Mouse (Mus musculus) embryo, embryonic 11.5 days (tissue): Measurements from ENCODE around the gene Ncf2.

ENCODE experiments used
- DNase-seq: peaks from one replicate; pipeline ENCODE4 v3.0.0-alpha.2; 2012; ENCODE audit warnings: low read depth, low spot score

Gene Ncf2

DNA sequence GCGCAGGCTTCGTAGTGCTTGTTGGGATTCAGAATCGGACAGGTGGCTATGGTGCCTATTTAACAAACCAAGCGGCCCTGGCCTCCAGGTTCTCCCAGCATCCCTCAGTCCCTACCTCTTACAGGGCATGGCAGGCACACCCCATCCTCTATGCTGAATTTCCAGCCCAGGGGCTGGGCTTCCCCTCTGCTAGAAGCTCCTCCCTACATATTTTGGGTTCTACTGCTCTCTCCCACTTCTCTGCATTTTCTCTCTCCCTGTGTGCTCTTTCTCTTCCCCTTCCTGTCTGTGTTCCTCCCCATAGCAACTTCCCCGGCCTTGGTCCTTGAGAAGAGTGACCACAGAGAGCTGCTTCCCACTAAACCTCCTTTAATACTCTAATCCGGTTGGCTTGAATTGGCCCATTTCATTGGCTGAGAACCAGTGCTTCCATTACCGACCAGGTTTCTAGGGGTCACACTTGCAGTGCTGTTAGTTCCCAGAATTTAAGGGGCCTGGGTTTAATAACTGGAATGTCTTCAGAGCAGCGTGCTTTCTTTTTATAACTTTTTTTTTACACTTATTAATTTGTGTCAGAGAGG lies 3.2 kb upstream of the Ncf2 start:
- DNase-seq, result no peak

DNA sequence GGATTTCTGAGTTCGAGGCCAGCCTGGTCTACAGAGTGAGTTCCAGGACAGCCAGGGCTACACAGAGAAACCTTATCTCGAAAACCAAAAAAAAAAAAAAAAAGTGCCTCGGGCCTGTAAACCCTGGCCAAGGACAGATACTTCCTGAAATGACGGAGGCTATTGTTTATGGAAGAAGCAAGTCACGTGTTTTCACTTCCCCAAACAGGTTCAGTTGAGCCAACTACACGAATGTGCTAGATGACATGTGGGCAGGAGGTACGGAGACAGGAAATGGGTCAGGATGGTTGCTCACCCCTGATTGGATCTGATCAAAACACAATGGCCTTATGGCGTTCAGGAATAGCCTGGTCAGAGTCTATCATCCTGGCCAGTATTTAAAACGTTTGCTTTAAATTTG lies 1.9 kb upstream of the Ncf2 start:
- no peak for DNase-seq

DNA sequence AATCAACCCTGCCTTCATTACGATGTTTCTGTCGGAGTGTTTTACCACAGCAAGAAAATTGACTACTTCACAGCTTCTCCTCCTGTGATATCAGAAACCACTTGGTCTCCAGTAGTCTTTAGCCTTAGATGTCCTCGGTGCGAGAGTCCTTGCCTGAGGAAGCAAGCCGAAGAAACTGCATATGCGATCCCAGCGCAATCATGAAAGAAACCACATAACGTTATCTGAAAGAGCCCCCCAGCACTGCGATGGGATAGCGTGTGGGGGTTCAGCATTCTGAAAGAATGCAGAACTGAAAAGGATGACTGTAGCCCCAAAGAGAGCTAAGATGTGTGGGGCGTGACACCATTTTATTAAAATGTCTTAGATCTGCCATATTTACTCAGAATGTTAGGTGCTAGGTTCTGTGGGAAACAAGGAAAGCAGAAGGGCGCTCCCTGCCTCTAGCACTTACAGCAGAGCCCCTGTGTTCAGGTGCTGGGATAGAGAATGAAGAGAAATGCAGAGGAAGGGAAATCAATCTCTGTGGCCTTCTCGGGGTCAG lies 711 bp downstream of the Ncf2 start:
- no peak for DNase-seq

DNA sequence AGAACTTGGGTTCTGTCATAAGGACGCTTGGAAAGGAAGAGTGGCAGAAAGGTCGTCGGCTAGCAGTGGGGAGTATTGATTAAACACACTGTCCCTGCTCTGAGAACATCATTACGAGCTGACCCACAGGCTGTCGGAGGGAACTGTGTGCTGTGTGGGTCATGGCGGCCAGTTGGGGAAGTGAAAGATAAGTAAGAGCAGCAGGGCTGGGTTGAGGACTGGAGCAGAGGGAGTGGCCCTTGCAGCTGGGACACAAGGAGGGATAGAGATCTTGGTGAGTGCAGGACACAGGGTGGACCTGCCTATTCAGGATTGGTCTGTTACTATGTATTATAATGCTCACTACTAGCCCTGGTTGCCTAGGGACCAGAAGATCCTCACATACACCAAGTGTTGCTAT lies 4.9 kb downstream of the Ncf2 start:
- DNase-seq, result no peak

DNA sequence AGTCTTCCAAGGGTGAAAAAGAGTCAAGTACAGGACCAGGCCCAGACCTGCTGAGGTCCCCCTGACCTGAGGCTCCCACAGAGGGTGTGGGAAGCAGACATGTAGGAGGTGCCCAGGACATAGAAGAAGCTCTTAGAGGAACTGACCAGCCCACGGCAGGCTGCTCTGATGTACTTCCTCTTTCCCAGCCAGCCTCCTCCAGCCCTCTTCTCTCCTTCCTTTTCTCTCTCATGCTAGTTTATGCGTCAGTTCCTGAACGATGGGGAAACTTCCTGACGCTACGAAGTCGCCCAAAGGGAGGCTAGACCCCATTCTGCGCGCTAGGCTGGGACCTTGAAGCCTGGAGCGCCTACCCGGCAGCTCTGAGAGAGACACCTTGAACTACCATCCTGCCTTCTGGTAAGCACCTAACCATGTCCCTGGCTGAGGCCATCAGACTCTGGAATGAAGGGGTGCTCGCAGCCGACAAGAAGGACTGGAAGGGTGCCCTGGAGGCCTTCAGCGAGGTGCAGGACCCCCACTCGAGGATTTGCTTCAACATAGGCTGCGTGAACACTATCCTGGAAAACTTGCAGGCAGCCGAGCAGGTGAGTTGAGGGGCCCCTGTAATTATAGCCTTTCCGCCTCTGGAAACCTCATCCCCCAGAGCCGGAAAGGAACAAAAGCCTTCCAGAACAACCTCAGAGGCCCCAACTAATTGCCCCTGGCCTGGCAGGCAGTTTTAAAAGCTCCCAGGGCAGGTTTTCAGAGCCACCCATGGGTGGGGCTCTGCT lies 7.8 kb downstream of the Ncf2 start:
- DNase-seq, result no peak

- no peak for DNase-seq
Measured at GRCm38 (mm10) chr1:152808392-152808680, 8.3 kb downstream of the Ncf2 start.

DNA sequence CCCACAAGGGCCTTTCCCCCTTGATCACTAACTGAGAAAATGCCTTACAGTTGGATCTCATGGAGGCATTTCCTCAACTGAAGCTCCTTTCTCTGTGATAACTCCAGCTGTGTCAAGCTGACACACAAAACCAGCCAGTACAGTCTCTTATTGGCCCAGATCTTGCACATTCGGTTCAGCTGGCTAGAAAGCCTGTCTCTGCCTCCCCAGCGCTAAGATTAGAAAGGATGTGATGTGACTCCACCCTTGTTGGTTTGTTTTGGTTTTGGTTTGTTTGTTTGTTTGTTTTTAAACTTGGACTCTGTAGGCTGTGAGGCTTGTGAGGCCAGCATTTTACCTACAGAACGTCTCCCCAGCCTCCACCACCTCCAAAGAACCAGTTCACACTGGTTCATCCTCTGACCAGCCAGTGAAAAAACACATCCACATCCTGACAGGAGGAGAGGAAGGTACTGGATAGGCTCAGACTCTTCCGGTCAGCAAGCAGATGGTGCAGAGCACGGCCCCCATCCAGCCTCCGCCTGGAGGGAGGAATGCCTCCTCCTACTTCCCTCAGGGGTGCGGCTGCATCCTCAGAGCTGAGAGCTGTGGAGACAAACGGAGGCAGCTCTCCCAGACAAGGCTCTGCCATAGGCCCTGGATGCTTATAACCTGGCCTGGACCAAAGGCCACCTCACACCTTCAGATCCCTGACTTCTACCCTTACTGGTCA lies 9.7 kb downstream of the Ncf2 start:
- no peak for DNase-seq

GRCm38 (mm10) chr1:152810533-152811439 lies 10.8 kb downstream of the Ncf2 start:
- no peak for DNase-seq

- no peak for DNase-seq
Measured at GRCm38 (mm10) chr1:152815265-152815701, 15.3 kb downstream of the Ncf2 start.

DNA sequence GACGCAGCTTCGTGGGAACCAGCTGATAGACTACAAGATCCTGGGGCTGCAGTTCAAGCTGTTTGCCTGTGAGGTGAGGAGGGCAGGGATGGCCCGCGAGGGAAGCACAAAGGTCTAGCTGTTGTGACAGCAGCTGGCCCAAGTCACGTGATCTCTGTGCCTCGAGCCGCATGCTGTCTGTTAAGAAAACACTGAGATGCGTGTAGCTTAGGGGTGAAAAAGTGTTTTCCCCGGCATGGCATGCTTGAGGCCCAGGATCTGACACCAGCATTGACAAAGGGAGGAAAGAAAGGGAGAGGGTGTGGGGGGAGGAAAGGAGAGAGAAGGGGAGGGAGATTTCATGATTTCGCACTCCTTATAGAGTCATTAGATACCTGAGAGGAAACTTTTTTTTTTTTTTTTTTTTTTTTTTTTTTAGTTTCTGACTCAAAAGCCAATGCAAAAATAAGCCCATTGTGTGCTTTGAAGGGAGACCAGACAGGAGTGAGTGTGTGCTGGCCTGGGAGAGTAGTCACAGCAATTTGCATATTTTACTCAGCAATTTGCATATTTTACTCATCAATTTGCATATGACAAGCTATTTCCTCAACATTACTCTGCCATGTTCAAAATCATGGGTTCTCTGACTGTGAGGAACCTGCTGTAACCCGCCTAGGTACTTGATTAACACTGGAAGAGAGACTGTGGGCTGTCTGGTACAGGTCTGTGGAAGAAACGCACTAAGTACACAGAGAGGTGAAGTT lies 17.2 kb downstream of the Ncf2 start:
- DNase-seq, result no peak

GRCm38 (mm10) chr1:152817794-152818193 lies 17.8 kb downstream of the Ncf2 start:
- DNase-seq, result no peak

- DNase-seq, result no peak
Measured at GRCm38 (mm10) chr1:152819558-152819957, 19.6 kb downstream of the Ncf2 start.

DNA sequence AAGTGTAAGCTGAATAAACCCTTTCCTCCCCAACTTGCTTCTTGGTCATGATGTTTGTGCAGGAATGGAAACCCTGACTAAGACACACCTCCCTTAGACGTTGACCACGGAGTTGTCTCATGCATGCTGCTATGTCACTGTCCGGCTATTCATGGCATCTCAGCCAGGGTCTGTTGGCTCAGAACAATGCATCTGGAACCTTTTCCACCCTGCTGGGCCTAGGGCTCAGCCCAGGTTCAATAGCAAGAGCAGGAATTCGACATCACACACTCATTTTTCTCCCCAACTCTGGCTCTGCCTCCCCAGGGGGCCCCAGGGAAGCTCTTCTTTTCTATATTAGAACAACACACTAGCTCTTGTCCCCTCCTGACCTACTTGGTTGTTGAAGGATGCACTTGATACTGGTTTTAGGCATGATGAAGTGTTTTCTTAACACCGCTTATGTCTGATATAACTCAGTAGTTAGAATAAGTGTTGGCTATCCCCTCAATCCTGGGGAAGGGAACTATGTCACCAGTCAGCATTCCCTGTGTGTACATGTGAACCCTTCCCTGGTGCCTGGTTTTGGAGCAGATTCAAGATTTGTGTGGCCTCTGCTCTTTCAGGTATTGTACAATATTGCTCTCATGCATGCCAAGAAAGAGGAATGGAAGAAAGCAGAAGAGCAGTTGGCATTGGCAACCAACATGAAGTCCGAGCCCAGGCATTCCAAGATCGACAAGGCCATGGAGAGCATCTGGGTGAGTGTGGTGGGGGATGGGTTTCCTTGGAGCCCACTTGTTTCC lies 21.1 kb downstream of the Ncf2 start:
- no peak for DNase-seq

DNA sequence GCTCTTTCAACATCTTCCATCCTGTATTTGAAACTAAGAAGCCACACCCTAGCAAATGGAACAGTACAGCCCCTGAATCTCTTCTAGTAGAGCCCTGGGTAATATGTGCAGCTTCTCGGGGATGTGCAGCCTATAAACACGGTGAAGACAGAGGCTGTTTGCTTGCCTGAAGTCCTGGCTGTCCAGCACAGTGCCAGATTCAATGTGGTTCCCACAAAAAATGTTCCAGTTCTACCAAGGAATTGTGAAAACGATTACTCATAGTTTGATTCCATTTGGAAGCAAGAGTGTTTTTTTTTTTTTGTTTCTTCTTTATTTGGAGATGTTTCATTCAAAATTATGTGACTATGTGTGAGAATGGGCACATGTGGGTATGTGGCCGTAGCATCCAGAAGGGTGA lies 21.8 kb downstream of the Ncf2 start:
- DNase-seq, result no peak

DNA sequence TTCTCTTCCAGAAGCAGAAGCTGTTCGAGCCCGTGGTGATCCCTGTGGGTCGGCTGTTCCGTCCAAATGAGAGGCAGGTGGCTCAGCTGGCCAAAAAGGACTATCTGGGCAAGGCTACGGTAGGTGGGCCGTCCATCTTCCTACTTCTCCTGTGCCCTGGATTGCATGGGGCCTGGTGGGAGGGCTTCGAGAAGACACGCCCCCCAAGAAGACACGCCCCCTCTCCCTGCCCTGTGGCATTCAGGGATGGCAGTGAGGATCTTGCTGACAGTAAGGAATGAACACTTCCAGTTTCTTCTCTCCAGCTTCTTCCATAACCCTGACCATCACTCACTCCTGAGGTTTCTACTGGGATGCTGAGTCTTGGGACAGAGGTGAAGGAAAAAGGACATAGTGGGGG lies 24.2 kb downstream of the Ncf2 start:
- DNase-seq, result no peak

- no peak for DNase-seq
Measured at GRCm38 (mm10) chr1:152826446-152826845, 26.5 kb downstream of the Ncf2 start.

GRCm38 (mm10) chr1:152828168-152828567 lies 28.2 kb downstream of the Ncf2 start:
- DNase-seq, result no peak

GRCm38 (mm10) chr1:152828637-152829355 lies 28.8 kb downstream of the Ncf2 start:
- no peak for DNase-seq

DNA sequence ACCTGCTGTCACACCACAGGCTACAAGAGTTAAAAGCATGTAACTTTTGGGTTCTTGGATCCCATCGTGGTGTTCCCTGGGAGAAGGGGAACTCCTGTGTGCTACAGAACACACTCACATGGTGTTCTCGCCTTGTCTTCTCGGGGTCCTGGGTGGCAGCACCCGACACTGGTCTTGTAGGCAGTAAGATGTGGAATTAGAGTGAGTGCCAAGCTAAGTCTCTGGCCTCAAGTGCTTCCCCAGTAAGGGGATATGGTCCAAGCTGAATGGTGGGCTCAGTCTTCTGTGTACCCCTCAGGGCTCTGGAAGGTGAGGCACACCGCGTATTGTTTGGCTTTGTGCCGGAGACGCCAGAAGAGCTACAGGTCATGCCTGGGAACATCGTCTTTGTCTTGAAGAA lies 30.1 kb downstream of the Ncf2 start:
- DNase-seq, result no peak

DNA sequence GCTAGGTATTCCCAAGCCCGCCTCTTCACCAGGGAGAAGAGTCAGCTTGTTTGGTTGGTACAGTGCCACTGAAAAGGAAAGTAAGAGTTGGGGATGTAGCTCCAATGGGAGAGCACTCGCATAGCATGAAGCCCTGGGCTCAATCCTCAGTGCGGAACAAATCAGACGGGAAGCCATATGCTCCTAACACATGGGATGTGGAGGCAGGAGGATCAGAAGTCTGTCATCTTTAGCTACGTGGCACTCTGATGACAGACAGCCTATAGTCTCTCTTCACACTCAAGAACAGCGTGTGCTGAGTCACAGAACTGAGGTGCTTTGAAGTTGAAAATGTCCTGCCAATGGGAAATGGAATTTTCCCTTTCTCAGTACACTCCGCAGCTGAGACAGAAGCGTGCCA lies 31.0 kb downstream of the Ncf2 start:
- no peak for DNase-seq
